Mouse (Mus musculus) heart, adult 11 months (tissue): ENCODE measurements around the gene Msantd1.
A peak's percentile ranks its signal among the peaks of the same experiment; 100 is the strongest.
"Not testable (repeated sequence)": the region's sequence is repeated elsewhere in the genome, so short reads cannot be mapped to it uniquely, and the experiment has no call there.

Experiments used
- DNase-seq: peaks from one replicate; pipeline ENCODE4 v3.0.0; 2022

Gene Msantd1

GRCm38 (mm10) chr5:34907910-34908725 lies at the start of gene Msantd1:
Msantd1 (plus strand) TSS chr5:34908012.
- DNase-seq = peak; percentile 91

GRCm38 (mm10) chr5:34865367-34865766 lies 42.4 kb upstream of the Msantd1 start:
- no peak for DNase-seq

DNA sequence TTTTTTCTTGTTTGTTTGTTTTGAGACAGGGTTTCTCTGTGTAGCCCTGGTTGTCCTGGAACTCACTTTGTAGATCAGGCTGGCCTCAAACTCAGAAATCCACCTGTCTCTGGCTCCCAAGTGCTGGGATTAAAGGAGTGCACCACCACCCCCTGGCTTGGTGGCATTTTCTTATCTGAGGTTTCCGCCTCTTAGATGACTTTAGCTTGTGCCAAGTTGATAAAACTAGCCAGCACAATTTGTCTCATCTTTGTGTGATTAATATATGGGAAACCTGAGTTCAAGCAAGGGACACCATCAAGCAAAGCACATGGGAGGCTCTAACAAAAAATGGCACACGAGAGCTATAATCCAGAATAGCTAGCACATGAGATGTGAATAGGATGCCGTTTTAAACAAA lies 27.5 kb upstream of the Msantd1 start:
- not testable (repeated sequence) for DNase-seq

GRCm38 (mm10) chr5:34881023-34881422 lies 26.8 kb upstream of the Msantd1 start:
- peak; percentile 42 for DNase-seq

GRCm38 (mm10) chr5:34885250-34885649 lies 22.6 kb upstream of the Msantd1 start:
- peak; percentile 34 for DNase-seq

GRCm38 (mm10) chr5:34889252-34889651 lies 18.6 kb upstream of the Msantd1 start:
- DNase-seq = no peak

DNA sequence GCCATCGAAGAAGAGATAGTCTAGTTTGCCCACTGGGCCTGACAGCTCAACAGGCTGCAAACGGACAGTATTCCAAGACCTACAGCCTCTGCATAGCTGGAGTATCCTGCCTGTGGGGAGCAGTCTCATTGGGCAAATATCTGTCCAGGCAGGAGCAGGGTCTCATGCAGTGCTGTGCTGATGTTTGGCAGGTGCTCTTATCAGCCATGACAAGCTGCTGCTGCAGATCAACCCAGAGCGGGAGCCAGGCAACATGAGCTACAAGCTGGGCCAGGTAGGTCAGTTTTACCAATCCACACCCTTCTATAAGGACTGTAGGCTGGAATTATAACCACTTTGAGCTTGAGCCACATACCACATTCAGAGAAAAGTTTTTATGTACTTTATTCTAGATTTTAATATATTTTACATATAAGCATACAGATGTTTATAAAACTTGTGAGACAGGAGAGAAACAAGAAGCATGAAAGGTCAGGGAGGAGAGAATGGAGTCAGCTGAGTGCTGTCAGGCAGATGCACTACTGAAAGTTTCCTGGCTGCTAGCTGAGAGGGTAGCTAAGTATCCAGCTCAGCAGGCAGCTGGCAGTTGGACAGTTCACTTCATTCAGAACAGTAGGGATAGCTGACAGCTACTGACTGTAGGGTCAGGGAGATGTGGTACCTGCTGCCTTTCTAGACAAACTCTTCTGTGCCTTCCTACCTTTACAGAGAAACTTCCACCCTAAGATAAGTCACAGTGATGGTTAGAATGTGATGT lies 10.9 kb upstream of the Msantd1 start:
- peak; percentile 77 for DNase-seq

DNA sequence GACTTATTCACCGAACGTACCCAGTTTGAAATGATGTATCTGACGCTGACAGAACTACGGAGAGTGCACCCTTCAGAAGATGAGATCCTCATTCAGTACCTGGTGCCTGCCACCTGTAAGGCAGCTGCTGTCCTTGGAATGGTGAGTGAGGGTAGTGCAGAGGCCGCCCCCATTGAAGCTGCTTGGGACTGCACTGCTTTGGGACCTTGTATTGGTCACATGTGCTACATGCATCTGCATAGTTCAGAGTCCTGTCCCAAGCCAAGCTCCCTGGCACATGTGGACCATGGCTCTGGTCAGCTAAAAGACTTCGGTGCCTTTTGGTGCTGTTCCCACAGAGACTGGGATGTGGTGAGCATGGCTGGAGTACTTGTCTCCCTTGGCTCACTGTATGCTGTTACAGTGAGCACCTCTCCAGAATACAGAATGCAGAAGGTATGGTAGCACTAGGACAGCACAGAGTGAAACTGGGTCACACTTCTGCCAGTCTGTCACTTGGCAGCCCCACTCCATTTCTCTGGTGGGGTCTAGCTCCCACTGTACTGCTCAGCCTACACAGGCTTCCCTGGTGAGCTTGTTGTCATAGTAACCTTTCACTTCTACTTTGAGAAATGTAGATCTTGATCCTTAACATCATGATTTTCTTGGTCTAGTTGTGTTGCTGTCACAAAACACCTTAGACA lies 7.9 kb upstream of the Msantd1 start:
- DNase-seq = no peak

DNA sequence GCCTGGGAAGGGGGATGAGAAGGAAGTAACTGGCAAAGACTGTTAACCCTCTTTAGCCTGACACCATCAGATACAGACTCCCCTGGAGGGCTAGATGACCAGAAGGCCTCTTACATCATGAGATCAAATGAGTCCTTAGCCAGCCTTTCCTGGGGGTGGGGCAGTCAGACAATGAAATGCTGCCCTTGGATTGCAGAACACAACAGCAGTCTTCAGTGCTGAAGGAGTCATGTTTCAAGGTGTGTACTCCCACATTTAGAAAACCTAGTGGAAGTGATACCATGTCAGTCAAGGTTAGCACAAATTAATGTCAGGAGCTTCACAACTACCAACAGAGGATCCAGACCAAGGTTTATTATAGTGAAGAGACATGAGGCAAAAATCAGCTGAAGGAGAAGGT lies 5.4 kb upstream of the Msantd1 start:
- no peak for DNase-seq

- DNase-seq = peak; percentile 88
Observed at GRCm38 (mm10) chr5:34902811-34903385, 4.9 kb upstream of the Msantd1 start.

DNA sequence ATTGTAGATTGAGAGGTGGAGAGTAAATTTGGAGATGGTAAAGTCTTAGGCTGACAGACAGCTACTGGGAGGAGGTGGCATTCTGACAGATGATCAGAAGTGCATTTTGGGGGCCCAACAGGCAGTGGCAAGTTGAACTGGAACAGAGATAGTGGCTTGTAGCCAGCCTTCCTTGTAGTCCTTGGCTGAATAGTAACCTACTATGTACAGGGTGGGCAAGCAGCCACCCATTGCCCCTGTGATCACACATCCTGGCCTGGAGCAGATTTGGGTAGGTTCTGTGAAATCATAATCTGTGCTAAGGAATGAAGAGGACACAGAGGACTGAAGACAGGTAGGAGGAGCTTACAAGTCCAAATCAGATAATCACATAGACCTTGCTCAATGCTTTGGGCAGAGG lies 3.4 kb upstream of the Msantd1 start:
- DNase-seq = no peak

DNA sequence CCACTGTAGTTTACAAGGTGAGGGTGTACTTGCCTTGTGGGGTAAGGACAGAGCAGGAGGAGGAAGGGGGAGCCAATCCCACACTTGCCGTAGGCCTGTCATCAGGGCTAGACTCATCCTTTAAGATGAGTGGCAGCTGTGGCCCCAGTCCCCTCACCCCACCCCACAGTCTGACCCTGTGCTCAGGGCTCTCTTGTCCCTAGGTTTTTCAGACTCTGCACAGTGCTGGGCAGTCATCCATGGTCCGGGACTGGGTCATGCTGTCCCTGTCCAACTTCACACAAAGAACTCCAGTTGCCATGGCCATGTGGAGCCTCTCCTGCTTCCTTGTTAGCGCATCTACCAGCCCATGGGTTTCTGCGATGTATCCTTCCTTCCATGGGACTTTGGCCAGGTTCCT lies 582 bp upstream of the Msantd1 start:
- DNase-seq = no peak

DNA sequence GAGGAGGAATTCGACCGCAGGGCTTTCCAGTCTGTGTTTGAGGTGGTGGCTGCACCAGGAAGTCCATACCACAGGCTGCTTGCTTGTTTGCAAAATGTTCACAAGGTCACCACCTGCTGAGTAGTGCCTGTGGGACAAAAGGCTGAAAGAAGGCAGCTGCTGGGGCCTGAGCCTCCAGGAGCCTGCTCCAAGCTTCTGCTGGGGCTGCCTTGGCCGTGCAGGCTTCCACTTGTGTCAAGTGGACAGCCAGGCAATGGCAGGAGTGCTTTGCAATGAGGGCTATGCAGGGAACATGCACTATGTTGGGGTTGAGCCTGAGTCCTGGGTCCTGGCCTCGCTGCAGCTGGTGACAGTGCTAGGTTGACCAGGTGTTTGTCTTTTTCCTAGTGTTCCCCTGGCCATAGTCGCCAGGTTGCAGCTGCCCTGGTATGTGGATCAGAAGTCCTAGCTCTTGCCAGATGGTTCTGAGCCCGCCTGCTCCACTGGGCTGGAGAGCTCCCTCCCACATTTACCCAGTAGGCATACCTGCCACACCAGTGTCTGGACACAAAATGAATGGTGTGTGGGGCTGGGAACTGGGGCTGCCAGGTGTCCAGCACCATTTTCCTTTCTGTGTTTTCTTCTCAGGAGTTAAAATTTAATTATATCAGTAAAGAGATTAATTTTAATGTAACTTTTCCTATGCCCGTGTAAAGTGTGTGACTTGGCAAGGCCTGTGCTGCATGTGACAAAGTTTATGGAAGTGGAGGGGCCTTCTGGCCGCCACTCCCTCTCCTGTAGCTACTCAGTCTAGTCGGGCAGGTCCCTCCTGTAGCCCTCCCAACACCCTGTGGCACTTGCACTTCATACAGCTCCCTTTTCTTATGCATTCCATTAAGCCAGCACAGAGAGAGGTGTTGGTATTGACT lies 1.2 kb downstream of the Msantd1 start:
- DNase-seq = peak; percentile 93

GRCm38 (mm10) chr5:34909634-34910503 lies 2.1 kb downstream of the Msantd1 start:
- DNase-seq = no peak

DNA sequence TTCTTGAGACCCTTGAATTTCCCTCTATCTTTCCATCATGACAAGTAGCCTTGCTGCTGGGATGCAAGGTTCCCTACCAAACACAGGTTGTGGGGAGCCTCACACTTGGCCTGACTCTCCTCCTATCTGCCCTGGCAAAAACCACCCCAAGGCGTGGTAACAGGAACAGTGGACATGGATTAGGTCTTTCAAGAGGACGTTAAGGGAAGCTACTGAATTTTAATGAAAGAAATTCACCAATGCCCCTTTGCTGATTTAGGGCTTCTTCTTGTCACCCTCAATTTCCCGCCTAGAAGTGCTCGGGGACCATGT lies 2.6 kb downstream of the Msantd1 start:
- no peak for DNase-seq

GRCm38 (mm10) chr5:34915801-34916200 lies 8.0 kb downstream of the Msantd1 start:
- peak; percentile 96 for DNase-seq

- no peak for DNase-seq
Observed at GRCm38 (mm10) chr5:34917234-34917655, 9.4 kb downstream of the Msantd1 start.

GRCm38 (mm10) chr5:34918785-34919184 lies 11.0 kb downstream of the Msantd1 start:
- no peak for DNase-seq

DNA sequence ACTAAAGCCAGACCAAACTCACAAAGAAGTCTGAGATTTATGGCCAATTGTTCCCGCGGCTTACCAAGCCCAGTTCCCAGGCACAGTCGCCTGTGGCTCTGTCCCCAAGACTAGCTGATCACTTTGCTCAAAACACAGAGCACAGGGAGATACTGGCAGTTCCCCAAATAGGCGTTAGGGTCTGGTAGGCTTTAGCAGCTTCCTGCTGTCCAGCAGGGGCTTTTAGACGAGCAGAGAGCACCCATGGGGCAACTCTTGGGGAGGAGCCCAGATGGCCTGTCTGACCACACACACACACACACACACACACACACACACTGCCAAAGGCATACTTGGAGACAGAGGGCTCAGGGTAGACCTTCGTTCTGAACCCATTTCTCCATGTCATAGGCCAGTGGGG lies 14.7 kb downstream of the Msantd1 start:
- no peak for DNase-seq

- no peak for DNase-seq
Observed at GRCm38 (mm10) chr5:34923920-34924319, 16.1 kb downstream of the Msantd1 start.

DNA sequence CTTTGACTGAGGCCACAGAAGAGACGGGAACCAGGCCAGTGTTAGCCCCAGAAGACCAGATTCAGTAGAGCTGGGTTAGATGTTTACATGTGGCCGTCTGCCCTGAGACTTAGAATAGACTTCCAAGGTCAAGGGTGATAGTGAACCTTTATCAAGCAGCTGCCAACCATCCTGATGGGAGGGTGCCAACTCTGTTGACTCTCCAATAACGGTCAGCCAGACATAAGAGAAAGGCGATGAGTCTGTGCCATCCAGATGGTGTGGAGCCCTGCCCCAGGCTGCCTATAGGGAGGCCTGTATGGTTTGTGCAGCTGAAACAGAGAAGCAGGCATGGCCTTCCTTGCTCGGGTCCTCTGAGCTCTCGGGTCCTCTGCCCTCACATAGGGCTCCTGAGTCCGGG lies 16.7 kb downstream of the Msantd1 start:
- DNase-seq = no peak
